Mouse (Mus musculus) heart, embryonic 14.5 days (tissue): ENCODE results near the gene Gm5105. TPM values are rescaled to one million over a fixed set of nuclear protein-coding genes. Genes with fewer than 3 reads are reported as not detected.

Source experiments
- ATAC-seq: fragments of 200-750 bp; cut with Nextera tagmentation; 2 replicates; pipeline ENCODE4 v1.8.0; 2017; ENCODE audit warnings: low read depth, moderate TSS enrichment; ENCODE audit not compliant: insufficient number of reproducible peaks, insufficient read depth, low FRiP score
- H3K27ac ChIP-seq, 2 experiments: fragments of 200-500 bp in 1 of 2; fragments of 300-500 bp in 1 of 2; sonication (generic) in 1 of 2; replicated peaks in 1 of 2; 2 replicates each; pipeline ENCODE4 v1.5.1; 2012 to 2014; ENCODE audit warnings: low read depth in 2 of 2, low read length in 2 of 2, control low read depth in 1 of 2, mild to moderate bottlenecking in 1 of 2, mixed read lengths in 1 of 2; ENCODE audit not compliant: control insufficient read depth in 1 of 2, insufficient read depth in 1 of 2
- H3K27me3 ChIP-seq: fragments of 300-500 bp; sonication (generic); 2 replicates; pipeline ENCODE4 v1.6.1; 2014; ENCODE audit warnings: mild to moderate bottlenecking, low read length, control low read depth; ENCODE audit not compliant: control insufficient read depth, insufficient read depth
- H3K36me3 ChIP-seq: fragments of 300-500 bp; sonication (generic); 2 replicates; pipeline ENCODE4 v1.6.1; 2014; ENCODE audit warnings: mild to moderate bottlenecking, control low read depth, low read length, mixed read lengths; ENCODE audit not compliant: control insufficient read depth, insufficient read depth
- H3K4me1 ChIP-seq, 2 experiments: fragments of 200-500 bp in 1 of 2; fragments of 300-500 bp in 1 of 2; sonication (generic) in 1 of 2; 2 replicates each; pipeline ENCODE4 v1.6.1; 2012 to 2014; ENCODE audit warnings: low read length in 2 of 2, control low read depth in 1 of 2, mixed read lengths in 1 of 2; ENCODE audit not compliant: control insufficient read depth in 2 of 2, insufficient read depth in 2 of 2
- H3K4me2 ChIP-seq: fragments of 300-500 bp; sonication (generic); 2 replicates; pipeline ENCODE4 v1.6.1; 2014; ENCODE audit warnings: mild to moderate bottlenecking, low read length
- H3K4me3 ChIP-seq, 2 experiments: fragments of 200-500 bp in 1 of 2; fragments of 300-500 bp in 1 of 2; sonication (generic) in 1 of 2; 2 replicates each; pipeline ENCODE4 v1.5.1; 2012 to 2014; ENCODE audit warnings: low read length in 2 of 2, mild to moderate bottlenecking in 2 of 2, control low read depth in 1 of 2, low read depth in 1 of 2, moderate library complexity in 1 of 2; ENCODE audit not compliant: control insufficient read depth in 1 of 2, insufficient read depth in 1 of 2
- H3K9ac ChIP-seq: fragments of 300-500 bp; sonication (generic); 2 replicates; pipeline ENCODE4 v1.6.1; 2014; ENCODE audit warnings: mild to moderate bottlenecking, low read length
- H3K9me3 ChIP-seq: fragments of 300-500 bp; sonication (generic); 2 replicates; pipeline ENCODE4 v1.6.1; 2016; ENCODE audit warnings: low read length, control low read depth; ENCODE audit not compliant: control insufficient read depth
- WGBS: fragments of 180-500 bp; shearing (Covaris S2); extraction: QIAGEN DNeasy Blood & Tissue Kit; methylation state at CpG from one replicate; pipeline ENCODE4 v1.1.7; 2014; 5-methylcytosine and 5-hydroxymethylcytosine counted together
- polyA plus RNA-seq: library from polyadenylated mRNA; unstranded; fragments of >200 nt; fragmentation: Nextera tagmentation; extraction: Ambion mirVana; gene quantifications from 2 replicates; pipeline ENCODE4 v1.2.1, GENCODE M21; 2014

Gene Gm5105
- polyA plus RNA-seq, 1 experiment from 2014 or later, result 0.57 TPM

DNA sequence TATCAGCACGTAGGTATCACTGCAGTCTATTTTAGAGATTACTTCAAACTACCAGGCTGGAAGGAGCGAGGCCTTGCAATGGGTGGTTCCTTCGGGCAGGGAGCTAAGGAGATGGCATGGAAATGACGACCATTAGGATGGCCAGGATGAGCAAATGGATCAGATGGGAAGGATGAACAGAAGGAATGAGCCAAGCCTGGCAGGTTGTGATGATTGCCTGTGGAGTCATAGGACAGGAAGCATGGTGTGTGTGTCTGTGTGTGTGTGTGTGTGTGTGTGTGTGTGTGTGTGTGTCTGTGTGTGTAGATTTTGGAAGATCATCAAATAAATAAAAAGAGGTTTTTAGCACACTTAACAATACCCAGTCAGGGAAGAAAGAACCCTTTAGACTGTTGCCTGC, 44.5 kb downstream of the Gm5105 start:
- no peak overlapping the region for H3K9ac ChIP-seq
- H3K4me3 ChIP-seq, result no peak overlapping the region
- 85% methylated on average over 4 of the region's 4 CpGs for WGBS
- no peak overlapping the region for H3K27ac ChIP-seq
- H3K4me2 ChIP-seq, result no peak overlapping the region
- H3K4me1 ChIP-seq, result peaks cover 5 to 8% of the 10 kb centered on the region in 2 experiments; a peak in 3 of 4 replicates
- no peaks in the 10 kb centered on the region for H3K36me3 ChIP-seq
- no peaks in the 10 kb centered on the region for H3K27me3 ChIP-seq
- H3K9me3 ChIP-seq, result 0 out of 2 replicates have a peak, but pooled peaks cover 4% of the 10 kb centered on the region
- no peak for ATAC-seq

DNA sequence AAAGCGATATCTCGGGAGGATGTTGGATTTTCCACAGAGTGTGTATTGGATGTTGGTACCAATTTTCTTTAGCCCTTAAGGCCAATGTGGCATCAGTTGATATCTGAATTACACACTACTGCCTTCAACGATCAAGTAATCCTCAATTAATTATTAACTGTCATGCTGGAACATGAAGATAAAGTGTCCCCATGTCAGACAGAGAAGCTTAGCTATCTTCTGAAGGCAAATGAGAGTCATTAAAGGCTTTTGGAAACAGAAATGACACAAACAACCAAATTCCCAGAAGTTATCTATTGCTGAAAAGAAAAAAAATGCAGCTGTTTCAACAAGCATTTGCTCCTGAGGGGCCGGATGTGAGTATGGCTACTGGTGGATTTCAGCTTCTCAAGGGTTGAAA, 45.2 kb downstream of the Gm5105 start:
- Histone ChIP-seq H3K36me3 (no peaks in the 10 kb centered on the region), H3K4me1 (peaks cover 2 to 3% of the 10 kb centered on the region in 2 experiments; a peak in 2 of 4 replicates), H3K9me3 (0 out of 2 replicates have a peak, but pooled peaks cover 4% of the 10 kb centered on the region), H3K4me2 (no peak overlapping the region), H3K27me3 (no peaks in the 10 kb centered on the region), H3K27ac (no peak overlapping the region), H3K9ac (no peak overlapping the region), H3K4me3 (no peak overlapping the region)
- no peak for ATAC-seq
- 86% methylated on average over 4 of the region's 4 CpGs for whole genome bisulfite sequencing

GRCm38 (mm10) chr3:138016810-138017209, 50.4 kb downstream of the Gm5105 start:
- H3K4me1 ChIP-seq, result peaks cover 1 to 3% of the 10 kb centered on the region in 2 experiments; a peak in 2 of 4 replicates
- 0 out of 2 replicates have a peak, but pooled peaks cover 4% of the 10 kb centered on the region for H3K9me3 ChIP-seq
- no peaks in the 10 kb centered on the region for H3K36me3 ChIP-seq
- 79% methylated on average over 12 of the region's 12 CpGs for WGBS
- H3K4me3 ChIP-seq, result no peak overlapping the region
- no peaks in the 10 kb centered on the region for H3K27me3 ChIP-seq
- H3K27ac ChIP-seq, result no peak overlapping the region
- ATAC-seq, result no peak
- H3K4me2 ChIP-seq, result no peak overlapping the region
- H3K9ac ChIP-seq, result no peak overlapping the region

DNA sequence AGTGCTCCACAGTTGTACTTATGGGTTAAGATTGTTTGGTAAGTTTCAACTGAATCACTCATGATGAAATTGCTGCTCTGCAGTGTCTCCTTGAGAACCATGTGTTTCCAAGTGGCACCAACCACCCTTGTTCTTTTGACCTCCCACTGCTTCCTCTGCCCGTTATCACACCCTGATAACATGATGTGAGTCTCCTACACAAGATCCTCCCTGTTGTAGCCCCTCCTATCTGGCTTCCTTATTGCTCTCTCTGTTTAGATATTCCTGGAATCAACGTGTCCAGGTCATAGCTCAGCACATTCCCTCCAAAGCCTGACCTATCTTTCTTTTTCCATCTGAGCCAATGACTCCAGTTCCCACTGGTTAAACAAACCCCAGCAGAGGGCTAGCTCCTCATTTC, 52.5 kb downstream of the Gm5105 start:
- ATAC-seq, result no peak
- WGBS, result 20% methylated on average over 2 of the region's 2 CpGs

GRCm38 (mm10) chr3:138012351-138012750, 54.8 kb downstream of the Gm5105 start:
- 53% methylated on average over 4 of the region's 4 CpGs for WGBS
- ATAC-seq, result no peak
- Histone ChIP-seq H3K4me2 (no peak overlapping the region), H3K36me3 (no peaks in the 10 kb centered on the region), H3K9ac (no peak overlapping the region), H3K9me3 (no peaks in the 10 kb centered on the region), H3K27me3 (no peaks in the 10 kb centered on the region), H3K4me1 (peaks cover 9 to 19% of the 10 kb centered on the region in 2 experiments), H3K27ac (no peak overlapping the region), H3K4me3 (no peak overlapping the region)

More for the DNA sequence above, 52.5 kb downstream of the Gm5105 start:
- no peak overlapping the region for H3K27ac ChIP-seq
- H3K9me3 ChIP-seq, result 0 out of 2 replicates have a peak, but pooled peaks cover 4% of the 10 kb centered on the region
- no peaks in the 10 kb centered on the region for H3K27me3 ChIP-seq
- no peak overlapping the region for H3K4me2 ChIP-seq
- H3K4me3 ChIP-seq, result no peak overlapping the region
- H3K9ac ChIP-seq, result no peak overlapping the region
- no peaks in the 10 kb centered on the region for H3K36me3 ChIP-seq
- H3K4me1 ChIP-seq, result peaks cover 4 to 6% of the 10 kb centered on the region in 2 experiments; a peak in 2 of 4 replicates

DNA sequence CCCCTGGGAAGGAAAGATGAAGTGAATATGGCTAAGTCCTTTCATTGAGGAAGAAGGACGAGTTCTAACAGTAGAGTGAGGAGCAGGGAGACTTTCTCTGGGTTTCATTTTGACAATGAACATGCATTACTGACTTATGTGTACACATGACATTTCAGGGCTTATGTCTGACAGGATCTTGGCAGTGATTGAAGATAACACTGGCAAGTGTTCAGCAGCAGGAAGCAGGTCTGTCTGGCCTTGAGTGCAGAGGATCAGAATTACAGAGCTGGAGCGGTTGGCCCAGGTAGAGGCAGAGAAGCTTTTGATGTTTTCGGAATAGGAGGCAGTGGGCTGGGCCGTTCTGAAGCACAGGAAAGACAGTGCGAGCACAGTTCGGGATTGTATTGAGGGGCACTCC, 59.0 kb downstream of the Gm5105 start:
- no peak overlapping the region for H3K4me3 ChIP-seq
- no peaks in the 10 kb centered on the region for H3K36me3 ChIP-seq
- peak overlapping the region; percentile 54; the same call in 1 of the 2 replicates for H3K9ac ChIP-seq
- peak overlapping the region; percentile 30 for H3K4me2 ChIP-seq
- H3K9me3 ChIP-seq, result peaks cover 6% of the 10 kb centered on the region; the same call in 1 of the 2 replicates
- 24% methylated on average over 6 of the region's 6 CpGs for WGBS
- peak overlapping the region; percentile 72 for H3K27ac ChIP-seq
- ATAC-seq, result no peak
- no peaks in the 10 kb centered on the region for H3K27me3 ChIP-seq
- peaks cover 11 to 26% of the 10 kb centered on the region in 2 experiments for H3K4me1 ChIP-seq

DNA sequence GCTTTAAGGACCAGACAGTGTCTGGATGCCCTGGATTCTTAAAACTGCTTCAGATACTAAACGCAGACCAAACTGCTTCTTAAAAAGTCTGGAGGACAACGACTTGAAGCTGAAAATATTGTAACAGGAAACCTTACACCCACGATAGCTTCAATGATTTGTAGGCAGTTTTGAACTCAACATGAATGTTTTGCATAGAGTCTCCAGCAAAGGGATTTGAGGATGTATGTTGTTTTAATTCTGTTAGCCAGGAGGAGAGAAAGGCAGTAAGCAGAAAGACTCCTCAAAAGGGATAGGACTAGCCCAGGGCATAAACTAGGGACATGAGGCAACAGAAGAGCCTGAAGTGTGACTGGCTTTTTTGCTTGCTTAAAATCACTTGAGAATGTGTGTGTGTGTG, 60.3 kb downstream of the Gm5105 start:
- Histone ChIP-seq H3K9ac (no peak overlapping the region), H3K4me3 (no peak overlapping the region), H3K27me3 (no peaks in the 10 kb centered on the region), H3K9me3 (peaks cover 6% of the 10 kb centered on the region; the same call in 1 of the 2 replicates), H3K36me3 (no peaks in the 10 kb centered on the region), H3K27ac (0 out of 4 replicates have a peak overlapping the region, but pooled peaks of 1 of the 2 experiments have one; percentile 25), H3K4me1 (peaks cover 11 to 32% of the 10 kb centered on the region in 2 experiments), H3K4me2 (no peak overlapping the region)
- no peak for ATAC-seq
- 52% methylated on average over 3 of the region's 3 CpGs for WGBS

DNA sequence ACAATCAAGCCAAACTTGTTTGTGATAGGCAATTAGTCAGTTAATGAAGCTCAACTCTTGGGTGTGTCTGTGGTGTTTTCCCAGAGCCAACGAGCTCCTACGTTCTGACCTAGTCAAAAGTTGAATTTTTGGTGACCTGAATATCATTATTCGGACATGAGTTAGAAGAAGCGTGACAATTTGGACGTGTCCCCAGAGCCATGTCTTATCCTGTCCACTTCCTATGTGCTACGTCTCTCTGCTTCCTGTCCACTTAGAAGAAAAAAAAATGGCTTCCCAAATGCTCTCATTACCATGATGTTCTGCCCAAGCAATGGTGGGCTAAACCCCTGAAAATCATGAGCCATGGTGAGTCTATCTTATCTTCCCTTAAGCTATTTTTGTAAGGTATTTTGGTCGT, 63.9 kb downstream of the Gm5105 start:
- H3K4me1 ChIP-seq, result peaks cover 23 to 50% of the 10 kb centered on the region in 2 experiments
- 80% methylated on average over 7 of the region's 7 CpGs for WGBS
- H3K27ac ChIP-seq, result no peak overlapping the region

More for the DNA sequence above, 63.9 kb downstream of the Gm5105 start:
- H3K27me3 ChIP-seq, result no peaks in the 10 kb centered on the region
- H3K4me2 ChIP-seq, result no peak overlapping the region
- no peaks in the 10 kb centered on the region for H3K36me3 ChIP-seq
- ATAC-seq, result no peak
- peaks cover 6% of the 10 kb centered on the region; the same call in 1 of the 2 replicates for H3K9me3 ChIP-seq
- H3K4me3 ChIP-seq, result no peak overlapping the region
- H3K9ac ChIP-seq, result no peak overlapping the region
